Mouse (Mus musculus): Measurements from ENCODE around the gene Ccdc146.

- TF ChIP-seq CTCF (conservative IDR thresholded peaks at IDR 0.05; ENCODE audit: low read length) = no peak
- TF ChIP-seq POU5F1 (IDR thresholded peaks at IDR 0.05; ENCODE audit: borderline replicate concordance, low read length) = no peak
Measured at GRCm38 (mm10) chr5:21418613-21419012, 5.9 kb downstream of the Ccdc146 start.
